Mouse (Mus musculus) liver, adult 10 weeks (tissue): ENCODE results near the gene Lat. TPM values are rescaled to one million over a fixed set of nuclear protein-coding genes. Genes with fewer than 3 reads are reported as not detected.

ENCODE experiments used
- polyA plus RNA-seq: library from polyadenylated mRNA; stranded (reverse); fragments of 350-450 nt; fragmentation: Illumina TruSeq; extraction: RNeasy Lipid Tissue Mini Kit (QIAGEN cat#74804); gene quantifications from one replicate; pipeline ENCODE4 v1.2.3, GENCODE M21; 2014; ENCODE audit warnings: low read depth, low replicate concordance

The Lat gene
- polyA plus RNA-seq, result 0.37 TPM

GRCm38 (mm10) chr7:126369393-126369792 is at the start of gene Lat:
Lat (minus strand) TSS chr7:126369570.

GRCm38 (mm10) chr7:126414725-126415124 is 45.4 kb upstream of the Lat start, which contains the start of gene Cd19:
Cd19 (minus strand) TSS chr7:126414889.

GRCm38 (mm10) chr7:126396298-126397119 is 27.1 kb upstream of the Lat start, which contains the start of gene Nfatc2ip:
Nfatc2ip (minus strand) TSS chr7:126396737.

GRCm38 (mm10) chr7:126377278-126378158 is 8.1 kb upstream of the Lat start, which contains the start of gene Spns1:
Spns1 (minus strand) TSS chr7:126377450.

Other genes starting within 250 kb of the Lat start
- 8.7 TPM for gene Xpo6, start 169.1 kb downstream of the Lat start, polyA plus RNA-seq
- gene Sbk1, start 97.0 kb downstream of the Lat start, polyA plus RNA-seq, result 4.1 TPM
- 1.8 TPM for gene Spns1, start 7.9 kb upstream of the Lat start, polyA plus RNA-seq
- 2.7 TPM for gene Nfatc2ip, start 27.2 kb upstream of the Lat start, polyA plus RNA-seq
- 0.26 TPM for gene Cd19, start 45.3 kb upstream of the Lat start, polyA plus RNA-seq
- gene Rabep2, start 59.2 kb upstream of the Lat start, polyA plus RNA-seq, result 1.0 TPM
- gene Atp2a1, start 93.5 kb upstream of the Lat start, polyA plus RNA-seq, result 0.11 TPM
- 3.6 TPM for gene Sh2b1, start 105.9 kb upstream of the Lat start, polyA plus RNA-seq
- 10.8 TPM for gene Tufm, start 117.8 kb upstream of the Lat start, polyA plus RNA-seq
- gene Atxn2l, start 133.9 kb upstream of the Lat start, polyA plus RNA-seq, result 13.8 TPM
- 71.2 TPM for gene Eif3c, start 196.8 kb upstream of the Lat start, polyA plus RNA-seq
- 0.24 TPM for gene Apobr, start 215.4 kb upstream of the Lat start, polyA plus RNA-seq
- 1.3 TPM for gene Cln3, start 216.2 kb upstream of the Lat start, polyA plus RNA-seq
- not detected for gene Il27, start 225.4 kb upstream of the Lat start, polyA plus RNA-seq